Comparison of ENCODE assay signal across 8 mouse cellular contexts in genomic region chr7:73375257-73376100, GRCm38 (mm10). TPM values are rescaled to one million over a fixed set of nuclear protein-coding genes. Genes with fewer than 3 reads are reported as not detected.
DNase-seq lines count a peak whose midpoint lies in the region; ATAC-seq and TF ChIP-seq lines count a peak whose summit lies in the region.

Gene Rgma (plus strand): TSS chr7:73375509.

- H3K36me3 ChIP-seq in embryonic facial prominence, embryonic 15.5 days: no peaks in the 10 kb centered on the region
- H3K36me3 ChIP-seq in heart, embryonic 12.5 days: no peaks in the 10 kb centered on the region
- no peaks in the 10 kb centered on the region for H3K36me3 ChIP-seq in liver, embryonic 14.5 days (replicated peaks; ENCODE audit: control insufficient read depth, insufficient read depth, low read depth)
- H3K36me3 ChIP-seq in neural tube, embryonic 15.5 days: no peaks in the 10 kb centered on the region

- H3K9me3 ChIP-seq in embryonic facial prominence, embryonic 15.5 days (replicated peaks): no peaks in the 10 kb centered on the region
- H3K9me3 ChIP-seq in heart, embryonic 12.5 days (replicated peaks): no peaks in the 10 kb centered on the region
- H3K9me3 ChIP-seq in liver, embryonic 14.5 days (ENCODE audit: control insufficient read depth, low read length): no peaks in the 10 kb centered on the region
- no peaks in the 10 kb centered on the region for H3K9me3 ChIP-seq in neural tube, embryonic 15.5 days (replicated peaks)

- TF ChIP-seq EP300 in liver, embryonic 14.5 days (IDR thresholded peaks at IDR 0.05; ENCODE audit: low read depth): no peak

- peak; percentile 46 to 60 for DNase-seq in urinary bladder, adult 18-20 months (ENCODE audit: low spot score in 2 of 2)
- no peak for DNase-seq in urinary bladder, postnatal 10 days (ENCODE audit: low spot score)
- peak; percentile 76 for DNase-seq in kidney, postnatal 10 days
- no peak for DNase-seq in liver, embryonic 14.5 days (ENCODE audit: low read depth in 3 of 3, low spot score in 3 of 3)
- no peak for DNase-seq in spleen, postnatal 36 days (ENCODE audit: low spot score in 2 of 2)

- peak within 1 kb of the TSS; percentile 83 for H3K27ac ChIP-seq in embryonic facial prominence, embryonic 15.5 days (replicated peaks)
- H3K27ac ChIP-seq in heart, embryonic 12.5 days (ENCODE audit: poor library complexity, severe bottlenecking): no peak within 1 kb of the TSS
- H3K27ac ChIP-seq in liver, embryonic 14.5 days: no peak within 1 kb of the TSS
- peak within 1 kb of the TSS; percentile 95 for H3K27ac ChIP-seq in neural tube, embryonic 15.5 days (replicated peaks)

- H3K4me3 ChIP-seq in embryonic facial prominence, embryonic 15.5 days (replicated peaks): peak within 1 kb of the TSS; percentile 71
- H3K4me3 ChIP-seq in heart, embryonic 12.5 days: peak within 1 kb of the TSS; percentile 54
- peak within 1 kb of the TSS; percentile 26 to 29 for H3K4me3 ChIP-seq in liver, embryonic 14.5 days (ENCODE audit: insufficient read depth in 1 of 2, low read depth in 2 of 2, low read length in 2 of 2)
- H3K4me3 ChIP-seq in neural tube, embryonic 15.5 days (replicated peaks): peak within 1 kb of the TSS; percentile 81

- peak; percentile 85 for ATAC-seq in embryonic facial prominence, embryonic 15.5 days (ENCODE audit: insufficient number of reproducible peaks, low FRiP score, low TSS enrichment, low read depth)
- peak; percentile 65 for ATAC-seq in heart, embryonic 12.5 days (ENCODE audit: insufficient number of reproducible peaks, low FRiP score)
- ATAC-seq in liver, embryonic 14.5 days (ENCODE audit: insufficient read depth): no peak
- ATAC-seq in neural tube, embryonic 15.5 days (ENCODE audit: low FRiP score): peak; percentile 90

- peak within 1 kb of the TSS; percentile 71 for H3K9ac ChIP-seq in embryonic facial prominence, embryonic 15.5 days
- peak within 1 kb of the TSS; percentile 53 for H3K9ac ChIP-seq in heart, embryonic 12.5 days
- H3K9ac ChIP-seq in liver, embryonic 14.5 days (replicated peaks): no peak within 1 kb of the TSS
- peak within 1 kb of the TSS; percentile 91 for H3K9ac ChIP-seq in neural tube, embryonic 15.5 days (replicated peaks)

- peaks cover 37% of the 10 kb centered on the region for H3K4me1 ChIP-seq in embryonic facial prominence, embryonic 15.5 days
- H3K4me1 ChIP-seq in heart, embryonic 12.5 days (replicated peaks): peaks cover 21% of the 10 kb centered on the region
- no peaks in the 10 kb centered on the region for H3K4me1 ChIP-seq in liver, embryonic 14.5 days (replicated peaks; ENCODE audit: control insufficient read depth in 2 of 2, insufficient read depth in 2 of 2, low read length in 1 of 2)
- H3K4me1 ChIP-seq in neural tube, embryonic 15.5 days: peaks cover 62% of the 10 kb centered on the region

- H3K4me2 ChIP-seq in embryonic facial prominence, embryonic 15.5 days (replicated peaks): peak within 1 kb of the TSS; percentile 97
- peak within 1 kb of the TSS; percentile 96 for H3K4me2 ChIP-seq in heart, embryonic 12.5 days
- peak within 1 kb of the TSS; percentile 50 for H3K4me2 ChIP-seq in liver, embryonic 14.5 days (ENCODE audit: low read depth)
- peak within 1 kb of the TSS; percentile 94 for H3K4me2 ChIP-seq in neural tube, embryonic 15.5 days

- TF ChIP-seq CTCF in liver, embryonic 14.5 days (IDR thresholded peaks at IDR 0.05; ENCODE audit: low read depth): no peak

- peaks cover 53% of the 10 kb centered on the region for H3K27me3 ChIP-seq in embryonic facial prominence, embryonic 15.5 days
- peaks cover 76% of the 10 kb centered on the region for H3K27me3 ChIP-seq in heart, embryonic 12.5 days (replicated peaks)
- H3K27me3 ChIP-seq in liver, embryonic 14.5 days (ENCODE audit: control insufficient read depth, insufficient read depth, low read length): peaks cover 59% of the 10 kb centered on the region
- no peaks in the 10 kb centered on the region; the same call in 1 of the 2 replicates for H3K27me3 ChIP-seq in neural tube, embryonic 15.5 days (replicated peaks)

- WGBS in embryonic facial prominence, embryonic 15.5 days: under 1% methylated on average over 72 of the region's 85 CpGs
- under 1% methylated on average over 67 of the region's 85 CpGs for WGBS in heart, embryonic 12.5 days
- under 1% methylated on average over 85 of the region's 85 CpGs for WGBS in liver, embryonic 14.5 days (ENCODE audit: insufficient replicate concordance)
- 0% methylated on average over 51 of the region's 85 CpGs for whole genome bisulfite sequencing in neural tube, embryonic 15.5 days

RNA-seq across cellular contexts. Expression of gene Rgma, which starts in this region (rescaled TPM):
- 23.0 and 24.1 TPM in 2 replicates for polyA plus RNA-seq in embryonic facial prominence, embryonic 15.5 days (2015; fragmentation: Nextera tagmentation; extraction: Ambion mirVana)
- polyA plus RNA-seq in heart, embryonic 12.5 days (2016; fragmentation: Nextera tagmentation; extraction: Ambion mirVana): 3.5 and 3.7 TPM in 2 replicates
- 0.06 and 0.32 TPM in 2 replicates for polyA plus RNA-seq in liver, embryonic 14.5 days (2012; rRNA removed)
- polyA plus RNA-seq in liver, embryonic 14.5 days (2014; fragmentation: Nextera tagmentation; extraction: Ambion mirVana): 0.05 TPM in 1 of 2 replicates, not detected in the other
- polyA plus RNA-seq in neural tube, embryonic 15.5 days (2015; fragmentation: Nextera tagmentation; extraction: Ambion mirVana): 32.3 and 32.7 TPM in 2 replicates

Comparison
In these comparisons a context has a peak if more than half of its experiments do, and no peak if none do; other contexts are left out.
1. DNase-seq: peak in urinary bladder, adult 18-20 months (2 of 2) and kidney, postnatal 10 days (single experiment); none in urinary bladder, postnatal 10 days (single experiment), liver, embryonic 14.5 days (0 of 3) and spleen, postnatal 36 days (0 of 2).
2. H3K27ac ChIP-seq: peak in embryonic facial prominence, embryonic 15.5 days (single experiment) and neural tube, embryonic 15.5 days (single experiment); none in heart, embryonic 12.5 days (single experiment) and liver, embryonic 14.5 days (single experiment).
3. H3K4me3 ChIP-seq: peak in every context shown above with its lines; median percentile 81 in neural tube, embryonic 15.5 days; 71 in embryonic facial prominence, embryonic 15.5 days; 54 in heart, embryonic 12.5 days; 28 in liver, embryonic 14.5 days.
4. Peak in every context shown above with its lines, with median percentiles within 50 percentile points of each other: H3K4me2 ChIP-seq.